Mouse (Mus musculus) gastrocnemius, postnatal 36 days (tissue): Measurements from ENCODE around the gene Prdm15. TPM values are rescaled to one million over a fixed set of nuclear protein-coding genes. Genes with fewer than 3 reads are reported as not detected.

ENCODE experiments used
- DNase-seq, 2 experiments: peaks; one replicate each; pipeline ENCODE4 v3.0.0; 2022
- intact Hi-C: fragments of 180-260 bp; cut with DNase I; formaldehyde crosslinking; loops from one replicate; pipeline ENCODE4 v1.15.1; 2025
- total RNA-seq, 2 experiments: library from RNA; stranded (reverse); gene quantifications; 2 replicates each; pipeline ENCODE4 v1.2.3; 2021

Gene Prdm15
- total RNA-seq, 2 experiments from 2014 or later: 5.3 to 6.1 TPM

DNA sequence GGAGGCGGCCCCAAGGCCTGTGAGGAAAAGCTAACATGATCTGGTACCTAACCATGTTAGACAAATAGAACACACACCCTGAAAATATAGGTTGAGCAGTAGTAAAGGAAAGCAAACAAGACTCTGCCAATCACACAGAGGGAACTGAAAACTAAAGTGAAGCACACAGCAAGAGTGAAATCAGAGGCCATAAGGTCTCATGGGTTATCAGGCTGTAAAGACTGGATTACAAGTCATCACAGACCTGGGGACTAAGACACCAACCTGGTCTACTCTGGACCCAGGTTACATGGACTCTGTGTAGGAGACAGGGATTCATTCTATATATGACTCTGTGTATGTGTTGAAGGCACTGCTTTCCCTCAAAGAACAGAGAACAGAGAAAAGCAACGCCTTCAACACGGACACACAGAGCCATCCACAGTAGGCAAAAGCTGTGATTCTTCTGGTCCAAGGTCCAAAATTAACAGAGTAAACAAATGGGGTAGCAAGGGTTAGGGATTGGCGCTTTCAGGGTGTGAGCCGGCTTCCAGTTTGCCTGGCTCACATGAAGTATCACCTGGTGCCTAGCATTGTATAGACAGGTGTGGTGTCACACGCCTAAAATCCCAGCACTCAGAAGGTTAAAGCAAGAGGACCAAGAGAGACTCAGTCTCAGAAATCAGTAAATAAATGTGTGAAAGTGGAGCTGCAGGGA, 28.2 kb downstream of the Prdm15 start:
- DNase-seq: no peak
- intact Hi-C loops: no loop called here

DNA sequence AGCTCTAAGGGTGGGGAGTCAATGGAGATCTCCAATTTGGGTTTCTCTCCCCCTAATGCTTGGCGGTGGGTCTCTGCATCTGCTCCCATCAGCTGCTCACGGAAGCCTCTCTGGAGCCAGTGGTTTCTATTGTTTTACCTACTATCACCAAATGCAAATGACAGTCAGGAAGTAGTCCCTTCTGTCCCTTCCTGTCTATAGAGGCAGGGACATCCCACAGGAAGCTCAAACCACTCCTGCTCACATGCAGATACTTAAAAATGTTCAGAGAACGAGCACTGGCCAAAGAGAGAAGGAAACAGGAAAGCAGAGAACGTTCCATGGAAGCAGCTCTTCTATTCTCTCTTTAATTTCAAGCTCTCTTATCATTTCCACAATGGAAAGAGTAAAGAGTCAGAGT, 32.1 kb downstream of the Prdm15 start:
- intact Hi-C loops: no loop called here
- no peak for DNase-seq

DNA sequence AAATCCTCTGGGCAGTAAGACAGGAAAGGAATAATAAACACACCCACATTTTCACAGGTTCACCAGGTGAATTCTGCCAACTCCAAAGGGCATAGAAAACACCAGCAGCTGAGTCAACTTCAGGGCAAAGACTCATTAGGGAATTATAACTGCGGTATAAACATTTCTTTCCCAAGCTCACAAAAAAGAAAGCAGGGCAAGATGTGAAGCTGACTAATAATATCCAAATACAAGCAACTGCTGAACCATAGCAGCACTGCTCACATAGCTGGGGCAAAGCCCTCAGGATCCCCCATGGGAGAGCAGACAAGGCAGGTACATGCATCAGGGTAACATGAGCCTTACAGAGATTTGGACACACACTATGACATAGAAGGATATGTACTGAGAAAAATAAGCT, 34.2 kb downstream of the Prdm15 start:
- no peak for DNase-seq
- intact Hi-C loops: no loop called here

DNA sequence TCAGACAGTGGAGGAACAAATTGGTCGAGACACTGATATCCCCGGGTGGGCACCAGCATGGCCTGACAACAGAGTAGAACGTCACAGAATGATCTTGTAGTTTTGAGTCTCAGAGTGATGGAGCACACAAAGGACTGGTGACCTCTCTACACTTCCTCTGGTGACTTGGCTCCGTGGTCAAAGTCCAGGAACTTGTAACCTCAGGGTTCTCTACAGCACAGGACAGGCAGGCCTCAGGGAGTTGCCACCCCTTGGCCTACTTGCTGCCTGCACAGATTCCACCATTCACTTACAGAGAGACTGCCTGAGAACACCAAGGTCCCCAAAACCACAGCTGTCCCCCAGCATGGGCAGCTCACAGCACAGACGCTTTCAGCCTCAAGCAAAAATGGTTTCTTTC, 36.4 kb downstream of the Prdm15 start:
- DNase-seq: no peak
- intact Hi-C loops: no loop called here

DNA sequence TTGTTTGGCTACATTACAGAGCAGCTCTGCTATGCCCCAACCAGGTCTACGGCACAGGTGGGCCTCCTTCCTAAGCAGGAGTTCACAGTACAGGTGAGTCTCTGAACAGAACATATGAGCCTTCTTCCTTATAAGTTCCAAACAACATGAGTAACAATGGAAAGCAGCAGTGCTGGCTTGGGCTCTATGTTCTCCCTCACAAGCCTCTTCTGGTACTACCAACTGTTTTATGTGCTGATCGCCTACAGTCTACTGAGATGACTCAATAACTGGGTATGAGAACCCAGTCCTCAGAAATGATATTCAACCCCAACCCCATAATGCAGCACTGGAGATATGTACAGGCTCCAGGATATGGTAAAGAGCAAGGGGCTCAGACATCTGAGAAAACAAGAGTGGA, 37.6 kb downstream of the Prdm15 start:
- no peak for DNase-seq
- intact Hi-C loops: no loop called here

DNA sequence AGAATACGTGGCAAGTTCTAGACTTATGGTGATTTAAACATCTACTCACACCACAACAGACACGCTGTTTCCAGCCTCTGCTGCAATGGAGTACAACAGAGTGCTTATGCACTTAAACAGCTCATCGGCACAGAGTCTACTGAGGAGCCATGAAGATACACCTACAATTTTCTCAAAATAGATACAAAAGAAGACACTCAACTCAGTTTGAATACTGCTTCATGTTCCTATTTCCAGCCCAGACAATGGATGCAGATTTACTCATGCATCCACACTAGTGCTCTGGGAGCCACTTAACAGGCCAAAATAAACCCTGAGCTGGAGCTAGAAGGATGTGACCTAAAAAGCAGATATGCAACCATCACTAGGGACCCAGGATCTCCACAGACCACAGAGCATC, 42.8 kb downstream of the Prdm15 start:
- intact Hi-C loops: loop anchor here (5.0 kb wide), 2 partner anchors 38 to 183 kb away; no protein-coding TSS in a partner anchor
- no peak for DNase-seq

DNA sequence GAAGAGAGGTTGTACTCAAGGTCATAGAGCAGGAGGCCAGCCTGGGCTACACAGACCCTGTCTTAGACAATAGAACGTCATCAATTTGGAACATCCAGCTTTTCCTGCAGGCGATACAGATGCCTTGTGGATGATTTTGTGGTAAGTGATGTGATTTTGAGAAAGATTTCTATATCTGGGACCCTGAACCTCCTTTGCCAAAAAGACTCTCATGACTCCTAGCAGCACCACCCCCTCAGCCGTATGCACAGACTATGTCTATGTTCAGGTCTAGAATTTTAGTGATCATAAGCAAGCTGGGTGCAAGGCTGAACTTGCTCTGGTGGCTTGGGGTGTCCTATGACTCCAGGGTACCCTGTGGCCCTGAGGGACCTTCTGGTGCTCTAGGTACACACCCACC, 46.0 kb downstream of the Prdm15 start:
- DNase-seq: no peak
- intact Hi-C loops: loop anchor here (5.0 kb wide), 2 partner anchors 42 to 187 kb away; no protein-coding TSS in a partner anchor

DNA sequence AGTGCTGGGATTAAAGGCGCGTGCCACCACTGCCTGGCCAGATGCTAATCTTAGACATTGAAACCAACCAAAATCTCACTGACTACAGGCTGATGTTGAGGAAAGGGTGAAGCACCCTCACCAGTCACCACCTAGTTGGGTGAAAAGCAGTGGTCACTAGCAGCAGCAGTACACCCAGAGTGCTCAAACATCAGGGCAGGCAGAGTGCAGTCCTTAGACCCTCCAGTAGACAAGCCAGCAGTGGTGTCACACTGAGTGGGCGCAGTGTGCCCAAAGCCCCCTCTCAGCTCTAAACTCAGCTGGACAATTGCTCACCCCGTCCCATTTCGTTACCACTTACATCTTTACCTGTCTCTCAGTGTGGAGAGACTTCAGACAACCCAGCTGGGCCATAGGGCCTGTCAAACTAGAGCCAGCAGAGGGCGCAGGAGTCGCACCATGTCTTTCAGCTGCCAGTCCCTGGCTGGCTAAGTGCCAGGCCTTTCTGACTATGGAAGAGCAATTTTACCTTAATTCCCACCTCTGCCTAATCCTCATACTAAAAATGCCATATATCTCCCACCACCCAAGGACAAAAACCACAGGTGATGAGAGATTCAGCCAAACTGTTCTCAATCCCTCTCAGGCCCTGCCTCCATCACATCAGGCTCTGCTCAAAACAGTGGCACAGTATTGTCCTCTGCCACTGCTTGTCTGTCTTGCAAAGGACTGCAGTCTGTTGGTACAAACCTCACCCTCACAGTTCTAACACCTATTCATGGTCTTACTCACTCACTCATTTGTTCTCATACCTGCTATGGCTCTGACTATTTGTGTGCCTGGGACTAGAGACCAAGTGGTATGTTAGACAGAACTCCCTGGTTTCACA, 46.7 kb downstream of the Prdm15 start:
- intact Hi-C loops: loop anchor here (5.0 kb wide), 2 partner anchors 42 to 187 kb away; no protein-coding TSS in a partner anchor
- DNase-seq: peak; percentile 59 to 60

DNA sequence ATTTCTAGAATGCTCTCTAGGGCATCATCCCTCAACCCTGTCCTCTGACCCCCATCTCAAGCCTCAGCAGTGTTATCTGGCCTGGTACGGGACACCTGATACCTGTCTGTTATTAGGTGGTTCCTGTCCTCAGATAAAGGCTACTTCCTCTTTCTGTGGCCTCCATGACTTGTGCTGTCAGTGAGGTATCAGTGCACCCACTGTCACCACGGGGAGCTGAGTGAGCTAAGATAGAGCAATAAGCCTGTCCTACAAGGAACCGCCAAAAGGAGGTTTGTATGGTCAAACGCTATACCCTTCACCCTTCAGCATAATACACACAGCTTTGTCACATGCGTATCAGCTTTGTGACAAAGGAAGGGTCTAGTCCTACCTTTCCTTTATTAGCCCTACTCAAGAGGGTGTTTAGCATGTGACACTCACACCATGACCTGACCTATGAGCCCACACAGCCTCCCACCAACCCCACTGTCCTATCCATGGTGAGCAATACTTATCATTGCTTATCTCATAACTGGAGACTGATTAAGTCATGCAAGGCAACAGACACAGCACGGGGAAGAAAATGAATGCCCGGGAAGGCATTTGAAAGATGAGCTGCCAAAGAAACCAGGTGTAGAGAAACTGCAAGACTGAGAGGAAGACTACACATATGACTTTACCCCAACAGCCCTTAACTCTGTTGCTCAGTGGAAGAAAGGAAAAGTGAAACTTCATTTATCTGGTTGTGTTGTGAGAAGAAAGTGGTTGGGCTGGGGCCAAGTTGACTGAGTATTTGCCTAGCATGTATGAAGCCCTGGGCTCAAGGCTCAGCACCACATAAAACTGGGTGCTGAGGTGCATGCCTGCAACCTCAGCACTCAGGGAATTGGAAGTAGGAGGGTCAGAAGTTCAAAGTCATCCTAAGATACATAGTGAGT, 53.4 kb downstream of the Prdm15 start:
- no peak for DNase-seq
- intact Hi-C loops: no loop called here

DNA sequence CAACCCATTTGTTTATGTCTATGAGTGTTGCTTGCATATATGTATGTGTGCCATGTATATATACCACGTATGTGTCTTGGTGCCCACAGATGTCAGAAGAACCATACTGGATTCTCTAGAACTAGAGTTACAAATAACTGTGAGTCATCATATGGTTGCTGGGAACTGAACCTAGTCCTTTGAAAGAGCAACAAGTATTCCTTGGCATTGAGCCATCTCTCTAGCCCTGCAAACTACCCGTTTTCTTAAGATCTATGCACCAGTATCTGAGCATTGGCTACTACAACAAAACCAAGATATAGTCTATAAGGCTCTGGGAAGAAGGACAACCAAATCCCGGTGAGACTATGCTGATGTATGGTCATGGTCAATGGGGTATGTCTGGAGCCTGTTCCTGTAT, 54.4 kb downstream of the Prdm15 start:
- intact Hi-C loops: no loop called here
- no peak for DNase-seq

DNA sequence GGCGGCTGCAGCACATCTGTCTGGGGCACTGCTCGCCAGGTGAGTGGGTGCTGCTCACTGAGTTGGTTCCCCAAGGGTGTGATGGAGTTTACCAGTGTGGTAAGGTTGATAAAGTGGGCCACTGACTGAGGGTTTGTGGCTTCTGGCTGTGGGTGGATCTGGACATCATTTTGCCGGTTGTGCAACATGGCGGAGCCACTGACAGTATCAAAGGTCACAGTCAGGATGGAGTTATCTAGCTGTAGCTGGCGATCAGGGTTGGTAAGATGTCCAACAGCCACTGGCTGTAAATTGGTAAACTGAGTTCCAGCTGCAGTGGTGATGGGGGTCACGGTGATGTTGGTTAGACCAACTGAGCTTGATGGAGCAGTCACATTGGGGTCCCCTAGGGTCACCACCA, 57.4 kb downstream of the Prdm15 start:
- intact Hi-C loops: no loop called here
- DNase-seq: no peak

DNA sequence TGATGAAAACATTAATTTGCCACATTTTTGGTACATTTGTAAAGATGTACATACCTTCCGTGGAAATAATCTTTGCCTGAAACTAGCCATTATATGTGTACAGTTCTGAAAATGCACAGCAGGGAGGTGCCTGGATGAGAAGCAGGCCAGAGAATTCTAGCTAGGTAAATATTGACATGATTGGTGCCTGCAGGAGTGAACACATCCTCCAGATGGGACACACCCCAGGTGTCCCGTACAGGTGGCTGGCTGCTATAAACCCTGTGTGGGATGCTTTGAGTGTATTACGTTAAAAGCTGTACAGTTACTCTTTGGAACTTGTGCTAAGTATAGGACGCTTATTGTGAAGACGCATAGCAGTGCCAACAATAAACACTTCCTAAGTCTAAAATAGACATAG, 68.6 kb downstream of the Prdm15 start:
- DNase-seq: no peak
- intact Hi-C loops: no loop called here

DNA sequence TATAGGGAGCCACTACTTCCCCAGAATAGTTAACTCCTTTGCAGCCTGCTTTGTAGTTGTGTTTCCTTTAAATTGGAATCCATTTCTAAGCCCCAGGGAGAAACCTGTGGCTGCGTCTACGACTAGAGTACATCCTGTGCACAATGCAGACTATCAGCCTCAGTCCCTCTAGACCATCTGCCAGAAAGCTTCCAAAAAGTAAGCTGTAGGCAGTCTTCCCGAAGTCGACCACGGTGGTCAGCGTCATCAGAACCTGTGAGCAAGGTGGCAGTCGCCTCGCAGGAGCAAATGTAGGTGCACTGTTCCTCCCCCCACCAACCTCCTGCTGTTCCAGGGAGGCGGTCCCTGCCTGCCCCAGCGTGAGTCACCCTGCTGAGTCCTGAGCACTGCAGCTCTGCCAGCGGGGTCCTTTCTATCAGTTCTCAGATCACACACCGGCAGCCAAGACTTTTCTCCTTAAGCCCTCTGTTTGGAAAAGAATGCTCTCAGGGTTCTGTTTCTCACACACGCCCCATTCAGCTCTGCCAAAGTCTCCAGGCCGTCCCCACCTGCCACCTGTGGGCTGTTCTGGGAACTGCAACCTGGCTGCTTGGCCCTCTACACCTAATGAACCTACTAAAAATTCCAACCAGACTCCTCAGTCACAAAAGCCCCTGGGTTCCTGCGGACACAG, 73.2 kb downstream of the Prdm15 start:
- DNase-seq: peak; percentile 64 to 77
- intact Hi-C loops: loop anchor here (5.0 kb wide), 1 partner anchor 466 kb away; no protein-coding TSS in a partner anchor

DNA sequence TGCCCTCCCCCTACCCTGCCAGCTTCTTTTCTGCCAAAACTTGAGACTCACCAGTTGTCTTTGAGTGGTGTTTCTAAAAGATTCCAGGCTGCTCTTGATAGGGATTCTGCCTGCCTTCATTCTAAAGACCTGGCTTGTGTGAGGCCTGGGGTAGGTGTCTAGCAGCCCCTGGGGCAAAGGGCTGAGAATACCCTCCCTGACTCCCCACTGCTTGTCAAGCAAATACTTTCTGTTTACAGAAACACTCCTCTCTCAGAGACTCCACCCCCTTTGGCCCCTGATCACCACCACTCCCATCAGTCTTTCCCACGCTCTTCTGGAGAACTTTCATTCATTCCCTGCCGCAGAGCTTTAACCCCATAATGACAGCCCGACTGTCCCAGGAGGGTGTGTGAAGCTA, 85.1 kb downstream of the Prdm15 start:
- intact Hi-C loops: no loop called here
- DNase-seq: no peak

DNA sequence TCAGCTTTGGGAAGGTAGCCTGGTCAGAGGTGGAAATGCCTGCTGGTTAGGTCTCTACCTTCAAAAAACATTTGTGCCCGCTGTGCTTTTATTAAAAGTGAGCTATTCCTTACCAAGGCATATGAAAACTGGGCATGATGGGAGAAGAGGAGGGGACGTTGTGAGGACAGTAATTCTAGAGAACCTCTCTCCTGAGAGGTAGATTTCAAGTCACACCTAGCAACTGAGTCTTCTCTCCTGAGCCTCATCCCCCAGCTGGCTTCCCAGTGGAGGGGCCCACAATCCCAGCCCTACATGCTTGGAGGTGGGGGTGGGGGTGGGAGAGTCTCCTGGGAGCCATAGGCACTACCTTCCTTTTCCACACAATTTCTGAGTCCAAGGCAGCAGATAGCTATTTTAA, 87.0 kb downstream of the Prdm15 start:
- intact Hi-C loops: no loop called here
- no peak for DNase-seq

DNA sequence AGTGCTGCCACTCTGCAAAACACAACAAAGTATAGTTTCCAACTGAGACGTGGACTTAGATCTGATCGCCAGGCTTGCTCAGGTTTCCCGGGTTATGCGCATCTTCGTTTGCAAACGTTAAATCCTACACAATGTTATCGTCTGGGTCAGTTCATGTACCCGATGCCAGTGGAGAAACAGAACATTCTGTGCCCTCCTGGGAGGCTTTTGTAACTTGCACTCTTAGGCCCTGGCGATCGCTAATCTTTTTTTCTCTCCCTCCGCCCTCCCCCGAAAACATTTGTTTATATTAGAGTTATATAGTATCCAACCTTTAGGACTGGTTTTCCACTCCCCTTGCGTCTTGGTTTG, 87.7 kb downstream of the Prdm15 start:
- intact Hi-C loops: no loop called here
- no peak for DNase-seq

DNA sequence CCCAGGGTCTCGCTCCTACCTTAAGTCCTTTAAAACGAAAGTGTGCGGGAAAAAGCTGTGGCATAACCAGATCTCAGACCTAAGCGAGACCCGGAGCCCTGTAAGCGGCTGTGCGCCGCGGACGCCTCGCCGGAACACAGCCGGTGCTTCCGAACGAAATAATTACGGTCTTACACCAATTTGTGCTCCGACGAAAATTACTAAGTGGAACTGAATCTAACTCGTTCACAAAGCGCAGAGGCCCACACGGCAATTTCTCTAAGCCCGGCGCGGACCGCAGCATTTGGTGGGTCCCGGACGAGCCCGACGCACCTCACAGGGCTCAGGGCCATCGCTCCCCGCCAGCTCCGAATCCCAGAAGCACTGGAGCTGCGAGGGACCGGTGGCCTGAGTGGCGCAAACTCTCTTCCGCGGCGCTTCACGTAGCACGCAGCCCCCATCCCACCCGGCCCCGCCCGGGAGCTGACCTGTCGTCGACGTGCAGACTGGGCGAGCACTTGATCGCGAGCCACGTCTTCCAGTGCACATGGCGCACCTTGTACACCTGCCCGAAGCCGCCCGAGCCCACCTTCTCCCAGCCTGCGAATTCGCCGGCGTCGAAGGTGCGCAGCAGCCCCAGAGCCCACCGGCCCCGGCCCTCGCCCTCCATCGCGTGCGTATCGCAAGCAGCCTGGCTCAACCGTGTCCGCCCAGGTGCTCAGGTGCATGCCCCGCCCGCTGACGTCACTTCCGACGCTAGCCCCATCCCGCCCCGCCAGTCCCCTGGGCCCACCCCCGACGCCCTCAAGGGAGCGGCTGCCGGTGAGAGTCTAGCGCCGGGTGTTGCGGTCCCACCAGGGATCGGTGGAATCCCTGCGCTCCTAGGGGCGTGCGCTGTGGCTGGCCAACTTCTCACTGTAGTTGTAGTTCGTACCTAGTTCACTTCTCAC, 88.3 kb downstream of the Prdm15 start, which contains the start of gene Ripk4:
Gene Ripk4, minus strand, starts transcription at position 727 of the 929 bp plus-strand sequence.
- intact Hi-C loops: no loop called here
- DNase-seq: no peak

DNA sequence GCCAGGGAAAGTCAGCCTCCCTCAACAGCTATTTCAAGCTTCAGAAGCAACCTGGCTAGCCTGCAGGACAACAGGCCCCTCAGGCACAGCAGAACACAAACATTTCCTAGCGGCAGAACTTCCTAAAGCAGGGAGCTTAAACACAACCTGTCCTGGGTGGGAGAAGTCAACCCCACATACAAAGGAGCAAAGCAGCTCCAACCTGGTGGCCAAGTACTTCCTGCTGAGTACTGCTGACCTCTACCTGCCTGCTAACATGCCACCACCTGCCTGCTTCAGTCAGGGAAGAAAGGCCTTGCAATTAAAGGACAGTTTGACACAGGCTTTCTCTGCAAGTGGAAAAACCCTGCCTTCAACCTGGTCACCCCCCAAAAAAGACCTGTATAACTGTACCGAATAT, 89.9 kb downstream of the Prdm15 start:
- intact Hi-C loops: no loop called here
- no peak for DNase-seq

DNA sequence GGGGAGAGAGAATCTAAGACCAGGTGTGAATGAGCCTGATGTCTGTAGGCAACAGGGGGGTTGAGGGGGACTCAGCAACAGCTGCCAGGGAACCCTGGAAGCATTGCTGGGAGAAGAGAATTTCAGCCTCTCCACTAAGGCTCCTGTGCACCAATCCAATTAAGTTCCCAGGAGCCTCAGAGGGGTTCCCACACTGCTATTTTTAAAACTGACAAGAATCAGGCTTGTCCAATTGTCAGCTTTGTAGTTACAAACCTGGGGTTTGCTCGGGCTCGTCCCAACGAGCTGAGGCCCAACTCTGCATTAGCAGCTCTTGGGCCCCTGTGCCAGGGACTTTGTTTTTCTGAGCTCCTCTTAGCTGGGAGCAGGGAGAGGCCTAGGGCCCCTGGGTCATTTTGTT, 92.0 kb downstream of the Prdm15 start:
- no peak for DNase-seq
- intact Hi-C loops: no loop called here
